Mouse (Mus musculus): ENCODE measurements around the gene Cep85l. TPM values are rescaled to one million over a fixed set of nuclear protein-coding genes. Genes with fewer than 3 reads are reported as not detected.

The Cep85l gene
- total and polyA plus RNA-seq, 3 experiments, result 4.3 to 5.7 (median 5.0) TPM

- H3K4me1 ChIP-seq (ENCODE audit: control insufficient read depth in 1 of 2, insufficient read depth in 2 of 2), result no peaks in the 10 kb centered on the region
These were observed 150.6 kb downstream of the Cep85l start for GRCm38 (mm10) chr10:53229190-53229589.

More at GRCm38 (mm10) chr10:53229190-53229589, 150.6 kb downstream of the Cep85l start:
- TF ChIP-seq POLR2AphosphoS2 (IDR thresholded peaks at IDR 0.05; ENCODE audit: low read depth, low read length) (no peak), BHLHE40 (IDR thresholded peaks at IDR 0.05; ENCODE audit: low read depth, low read length) (no peak), TBP (conservative IDR thresholded peaks at IDR 0.05; ENCODE audit: low read depth, low read length) (no peak), ETS1 (conservative IDR thresholded peaks at IDR 0.05; ENCODE audit: low read depth, low read length) (no peak), USF2 (conservative IDR thresholded peaks at IDR 0.05; ENCODE audit: low read depth, low read length) (no peak), JUN (IDR thresholded peaks at IDR 0.05; ENCODE audit: insufficient read depth, low read depth, low read length) (no peak), RAD21 (IDR thresholded peaks at IDR 0.05; ENCODE audit: low read depth, low read length) (no peak), CHD1 (IDR thresholded peaks at IDR 0.05; ENCODE audit: low read depth, low read length) (no peak), MAFK (IDR thresholded peaks at IDR 0.05; ENCODE audit: insufficient replicate concordance, low read length) (no peak)
- no peak overlapping the region for H3K4me2 ChIP-seq (ENCODE audit: insufficient read depth, low read depth, poor library complexity, severe bottlenecking)
- H3K36me3 ChIP-seq (replicated peaks in 1 of 2; ENCODE audit: control insufficient read depth in 1 of 2, insufficient read depth in 1 of 2, low read length in 1 of 2), result no peaks in the 10 kb centered on the region
- no peak for DNase-seq (ENCODE audit: extremely low read depth)
- H3K4me3 ChIP-seq (replicated peaks in 1 of 3; ENCODE audit: low read depth in 2 of 3, low read length in 2 of 3, poor library complexity in 1 of 3), result no peak overlapping the region
- in situ Hi-C loops (cut with MboI; ENCODE audit: low pct_ligation_motif_present, low pct_unique_long_range_greater_than_20kb, low sequenced_read_pairs), result no loop called here
- H3K27me3 ChIP-seq (replicated peaks), result no peaks in the 10 kb centered on the region
- H3K9me3 ChIP-seq (replicated peaks; ENCODE audit: low read length), result no peaks in the 10 kb centered on the region
- H3K27ac ChIP-seq (ENCODE audit: insufficient read depth, low read depth), result no peak overlapping the region
- H3K79me2 ChIP-seq (replicated peaks; ENCODE audit: control insufficient read depth, extremely low read depth, insufficient read depth, poor library complexity, severe bottlenecking), result no peaks in the 10 kb centered on the region
- H3K9ac ChIP-seq (ENCODE audit: insufficient read depth, low read depth), result no peak overlapping the region
- dilution Hi-C loops (cut with MboI; ENCODE audit: extremely low pct_ligation_motif_present, extremely low pct_unique_long_range_greater_than_20kb, low sequenced_read_pairs), result no loop called here

Other genes starting within 250 kb of the Cep85l start
- gene Pln, start 42.3 kb downstream of the Cep85l start, total RNA-seq (2012; rRNA removed), result 0.17 TPM in 1 of 2 replicates, not detected in the other
- not detected in 2 replicates for gene Pln, start 42.3 kb downstream of the Cep85l start, total RNA-seq (2014; rRNA removed)
- not detected in 2 replicates for gene Pln, start 42.3 kb downstream of the Cep85l start, polyA plus RNA-seq (2012; ENCODE audit: insufficient read length, low read depth)
- gene Asf1a, start 216.8 kb upstream of the Cep85l start, total RNA-seq (2012; rRNA removed), result 35.5 and 46.5 TPM in 2 replicates
- 128 and 185 TPM in 2 replicates for gene Asf1a, start 216.8 kb upstream of the Cep85l start, total RNA-seq (2014; rRNA removed)
- gene Asf1a, start 216.8 kb upstream of the Cep85l start, polyA plus RNA-seq (2012; ENCODE audit: insufficient read length, low read depth), result 107 and 133 TPM in 2 replicates

Data from CH12.LX (cell line).